Mouse (Mus musculus): ENCODE data around the gene Hmox1. TPM values are rescaled to one million over a fixed set of nuclear protein-coding genes. Genes with fewer than 3 reads are reported as not detected.

The Hmox1 gene
- polyA plus RNA-seq, 1 experiment = 16.6 TPM

DNA sequence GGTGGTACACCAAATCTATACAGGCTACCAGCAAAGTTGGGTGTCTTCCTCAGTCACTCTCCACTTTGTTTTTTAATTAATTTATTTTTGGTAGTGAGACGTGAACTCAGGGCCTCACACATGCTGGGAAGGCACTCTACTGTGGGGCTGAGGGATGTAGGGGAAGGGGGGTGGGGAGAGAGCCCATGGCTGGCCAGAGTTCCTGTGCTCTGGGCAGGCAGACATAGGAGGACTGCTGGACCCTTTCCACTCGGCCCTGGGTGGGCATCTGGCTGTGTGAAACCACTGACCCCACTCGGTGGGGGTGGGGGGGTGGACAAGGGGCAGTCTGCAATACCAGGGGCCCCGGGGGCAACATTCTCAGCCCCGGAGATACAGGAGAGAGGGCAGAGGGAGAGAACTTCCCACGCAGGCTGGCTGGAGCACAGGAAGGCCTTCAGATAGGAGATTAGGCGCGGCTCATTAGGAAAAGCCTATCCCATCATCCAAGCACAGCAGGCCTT is 10.0 kb downstream of the Hmox1 start:
- no peaks in the 10 kb centered on the region for H3K27me3 ChIP-seq (ENCODE audit: control insufficient read depth, insufficient read depth, low read length)
- DNase-seq = no peak
- H3K4me1 ChIP-seq (replicated peaks; ENCODE audit: control insufficient read depth, insufficient read depth, low read length) = no peaks in the 10 kb centered on the region
- TF ChIP-seq CTCF (IDR thresholded peaks at IDR 0.05; ENCODE audit: borderline replicate concordance, control insufficient read depth, extremely low read depth, insufficient read depth, low read length, poor library complexity) (no peak), POLR2A (IDR thresholded peaks at IDR 0.05; ENCODE audit: control insufficient read depth, extremely low read depth, insufficient read depth, low read length, poor library complexity) (no peak)
- H3K27ac ChIP-seq (ENCODE audit: control insufficient read depth, insufficient read depth, low read length) = no peak overlapping the region
- no peaks in the 10 kb centered on the region for H3K36me3 ChIP-seq (ENCODE audit: control insufficient read depth, insufficient read depth, low read length)
- H3K4me3 ChIP-seq (ENCODE audit: control insufficient read depth, insufficient read depth, low read length) = no peak overlapping the region
- WGBS = 85% methylated on average over 8 of the region's 8 CpGs

DNA sequence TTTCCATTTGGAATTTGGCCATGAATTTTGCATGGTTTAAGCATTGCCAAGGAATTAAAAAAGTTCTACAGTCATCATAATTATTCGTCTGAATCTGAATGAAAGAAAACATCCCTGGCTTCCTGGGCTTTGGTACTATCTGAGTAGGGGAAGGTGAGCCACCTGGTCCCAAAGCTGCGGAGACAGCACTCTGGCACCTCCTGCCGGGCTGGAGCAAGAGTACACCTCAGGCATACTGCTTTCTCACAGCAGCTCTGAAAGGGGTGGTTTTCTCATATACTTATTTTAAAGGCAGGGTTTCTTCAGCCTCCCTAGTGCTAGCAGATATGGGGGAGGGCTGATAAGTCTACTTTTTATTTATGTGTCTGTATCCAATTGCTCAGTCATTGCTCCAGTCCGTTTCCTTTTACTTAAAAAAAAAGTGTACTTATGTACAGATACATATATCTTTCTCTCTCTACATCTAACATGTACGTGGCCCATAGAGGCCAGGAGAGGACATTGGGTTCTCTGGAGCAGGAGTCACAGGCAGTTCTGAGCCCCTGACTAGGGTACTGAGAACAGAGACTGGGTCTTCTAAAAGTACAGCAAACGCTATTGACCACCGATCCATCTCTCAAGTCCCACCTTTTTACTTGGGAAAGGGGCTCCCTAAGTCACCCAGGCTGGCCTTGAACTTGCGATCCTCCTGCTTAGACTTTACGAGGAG is 15.3 kb downstream of the Hmox1 start:
- peak overlapping the region; percentile 60 for H3K4me3 ChIP-seq (ENCODE audit: control insufficient read depth, insufficient read depth, low read length)
- DNase-seq = peak; percentile 89
- peak; percentile 93 for TF ChIP-seq CTCF (IDR thresholded peaks at IDR 0.05; ENCODE audit: borderline replicate concordance, control insufficient read depth, extremely low read depth, insufficient read depth, low read length, poor library complexity)
- TF ChIP-seq POLR2A (IDR thresholded peaks at IDR 0.05; ENCODE audit: control insufficient read depth, extremely low read depth, insufficient read depth, low read length, poor library complexity) = no peak
- under 1% methylated on average over 9 of the region's 9 CpGs for WGBS
- H3K36me3 ChIP-seq (ENCODE audit: control insufficient read depth, insufficient read depth, low read length) = peaks cover 12% of the 10 kb centered on the region
- H3K4me1 ChIP-seq (replicated peaks; ENCODE audit: control insufficient read depth, insufficient read depth, low read length) = peaks cover 8% of the 10 kb centered on the region
- peak overlapping the region; percentile 60 for H3K27ac ChIP-seq (ENCODE audit: control insufficient read depth, insufficient read depth, low read length)
- no peaks in the 10 kb centered on the region for H3K27me3 ChIP-seq (ENCODE audit: control insufficient read depth, insufficient read depth, low read length)

DNA sequence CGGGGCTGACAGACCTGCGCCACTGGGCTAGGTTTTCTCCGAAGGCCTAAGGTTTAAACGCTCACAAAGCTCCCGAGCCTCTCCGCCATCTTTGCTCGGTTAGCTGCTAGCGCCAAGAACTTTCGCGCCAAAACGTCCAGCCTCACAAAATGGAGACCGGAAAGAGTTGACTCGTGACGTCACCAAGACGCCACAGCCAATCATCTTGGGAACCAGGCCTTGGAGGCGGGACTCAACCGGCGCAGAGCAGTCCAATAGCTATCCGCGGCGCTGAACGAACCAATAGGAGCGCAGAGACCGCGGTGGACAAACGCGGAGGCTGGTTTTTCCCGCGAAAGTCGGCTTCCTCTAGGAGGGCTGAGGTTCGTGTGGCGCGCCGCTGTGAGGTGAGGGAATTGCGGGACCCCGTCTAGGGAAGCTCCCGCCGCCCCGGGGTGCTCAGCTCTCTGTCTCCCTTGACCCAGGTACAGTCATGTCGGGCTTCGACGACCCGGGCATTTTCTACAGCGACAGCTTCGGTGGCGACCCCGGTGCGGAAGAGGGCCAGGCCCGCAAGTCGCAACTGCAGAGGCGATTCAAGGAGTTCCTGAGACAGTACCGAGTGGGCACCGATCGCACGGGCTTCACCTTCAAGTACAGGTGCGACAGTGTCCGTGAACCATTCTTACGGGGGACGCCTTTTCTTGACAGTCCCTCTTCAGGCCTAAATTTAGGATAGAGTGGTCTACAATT is 16.0 kb downstream of the Hmox1 start, which contains the start of gene Mcm5:
TSS of gene Mcm5 (plus strand) at position 334 of the 732 bp plus-strand sequence.
- Histone ChIP-seq H3K27me3 (ENCODE audit: control insufficient read depth, insufficient read depth, low read length) (no peaks in the 10 kb centered on the region), H3K4me3 (ENCODE audit: control insufficient read depth, insufficient read depth, low read length) (peak within 1 kb of the TSS; percentile 84), H3K27ac (ENCODE audit: control insufficient read depth, insufficient read depth, low read length) (peak within 1 kb of the TSS; percentile 60), H3K36me3 (ENCODE audit: control insufficient read depth, insufficient read depth, low read length) (peaks cover 16% of the 10 kb centered on the region), H3K4me1 (replicated peaks; ENCODE audit: control insufficient read depth, insufficient read depth, low read length) (peaks cover 8% of the 10 kb centered on the region)
- TF ChIP-seq POLR2A (IDR thresholded peaks at IDR 0.05; ENCODE audit: control insufficient read depth, extremely low read depth, insufficient read depth, low read length, poor library complexity) (peak; percentile 48; the same call in 1 of the 2 replicates), CTCF (IDR thresholded peaks at IDR 0.05; ENCODE audit: borderline replicate concordance, control insufficient read depth, extremely low read depth, insufficient read depth, low read length, poor library complexity) (0 out of 2 replicates have a peak, but pooled peaks have one; percentile 26)
- peak; percentile 99 for DNase-seq
- WGBS = under 1% methylated on average over 59 of the region's 59 CpGs

DNA sequence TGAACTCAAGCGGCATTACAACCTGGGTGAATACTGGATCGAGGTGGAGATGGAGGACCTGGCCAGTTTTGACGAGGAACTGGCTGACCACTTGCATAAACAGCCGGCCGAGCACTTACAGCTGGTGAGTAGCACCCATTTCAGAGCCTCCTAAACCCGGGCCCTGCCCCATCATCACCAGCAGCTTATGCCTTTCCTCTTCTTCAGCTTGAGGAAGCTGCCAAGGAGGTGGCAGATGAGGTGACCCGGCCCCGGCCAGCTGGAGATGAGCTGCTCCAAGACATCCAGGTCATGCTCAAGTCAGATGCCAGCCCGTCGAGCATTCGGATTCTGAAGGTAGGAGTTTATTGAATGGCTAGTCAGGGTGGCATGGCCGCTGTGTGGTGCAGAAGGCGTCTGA is 16.7 kb downstream of the Hmox1 start:
- H3K36me3 ChIP-seq (ENCODE audit: control insufficient read depth, insufficient read depth, low read length) = peaks cover 23% of the 10 kb centered on the region
- TF ChIP-seq POLR2A (IDR thresholded peaks at IDR 0.05; ENCODE audit: control insufficient read depth, extremely low read depth, insufficient read depth, low read length, poor library complexity) (no peak), CTCF (IDR thresholded peaks at IDR 0.05; ENCODE audit: borderline replicate concordance, control insufficient read depth, extremely low read depth, insufficient read depth, low read length, poor library complexity) (no peak)
- no peaks in the 10 kb centered on the region for H3K27me3 ChIP-seq (ENCODE audit: control insufficient read depth, insufficient read depth, low read length)
- no peak overlapping the region for H3K27ac ChIP-seq (ENCODE audit: control insufficient read depth, insufficient read depth, low read length)
- peak; percentile 13 for DNase-seq
- H3K4me3 ChIP-seq (ENCODE audit: control insufficient read depth, insufficient read depth, low read length) = peak overlapping the region; percentile 84
- peaks cover 8% of the 10 kb centered on the region for H3K4me1 ChIP-seq (replicated peaks; ENCODE audit: control insufficient read depth, insufficient read depth, low read length)
- 10% methylated on average over 13 of the region's 13 CpGs for WGBS

DNA sequence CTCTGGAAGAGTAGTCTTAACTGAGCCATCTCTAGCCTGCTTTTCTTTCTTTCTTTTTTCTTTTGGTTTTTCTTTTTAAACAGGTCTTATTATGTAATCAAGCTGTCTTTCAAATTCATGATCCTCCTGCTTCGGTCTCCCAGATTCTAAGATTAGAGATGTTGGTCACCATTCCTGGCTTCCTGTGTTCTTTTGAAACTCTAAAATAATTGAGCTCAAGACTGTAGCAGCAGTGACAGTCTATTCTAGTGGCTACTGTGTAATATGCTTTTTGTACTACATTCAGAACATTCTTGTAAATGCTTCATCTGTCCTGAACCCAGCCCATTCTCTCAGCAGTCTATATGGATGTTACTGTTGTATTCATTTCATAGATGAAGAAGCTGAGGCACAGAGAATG is 25.1 kb downstream of the Hmox1 start:
- TF ChIP-seq POLR2A (IDR thresholded peaks at IDR 0.05; ENCODE audit: control insufficient read depth, extremely low read depth, insufficient read depth, low read length, poor library complexity) (no peak), CTCF (IDR thresholded peaks at IDR 0.05; ENCODE audit: borderline replicate concordance, control insufficient read depth, extremely low read depth, insufficient read depth, low read length, poor library complexity) (no peak)
- H3K36me3 ChIP-seq (ENCODE audit: control insufficient read depth, insufficient read depth, low read length) = peaks cover 86% of the 10 kb centered on the region

DNA sequence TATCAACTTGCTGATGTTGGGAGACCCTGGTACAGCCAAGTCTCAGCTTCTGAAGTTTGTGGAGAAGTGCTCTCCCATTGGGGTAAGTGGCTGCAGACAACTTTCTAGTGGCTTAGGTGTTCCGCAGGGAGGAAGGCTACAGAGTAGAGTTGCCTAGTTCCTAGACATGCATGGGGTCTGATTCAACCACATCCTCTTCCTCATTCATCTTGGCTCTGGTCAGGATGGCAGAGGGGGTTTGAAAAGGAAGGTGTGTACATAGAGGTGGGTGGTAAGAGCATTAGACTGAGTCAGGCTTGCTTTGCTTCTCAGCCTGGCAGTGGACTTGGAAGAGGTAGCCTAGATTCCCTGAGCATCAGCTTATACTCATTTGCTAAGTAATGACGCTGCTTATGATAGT is 25.9 kb downstream of the Hmox1 start:
- peaks cover 90% of the 10 kb centered on the region for H3K36me3 ChIP-seq (ENCODE audit: control insufficient read depth, insufficient read depth, low read length)
- H3K27me3 ChIP-seq (ENCODE audit: control insufficient read depth, insufficient read depth, low read length) = no peaks in the 10 kb centered on the region
- no peak overlapping the region for H3K4me3 ChIP-seq (ENCODE audit: control insufficient read depth, insufficient read depth, low read length)
- H3K27ac ChIP-seq (ENCODE audit: control insufficient read depth, insufficient read depth, low read length) = no peak overlapping the region
- no peak for DNase-seq
- 63% methylated on average over 2 of the region's 2 CpGs for WGBS
- TF ChIP-seq CTCF (IDR thresholded peaks at IDR 0.05; ENCODE audit: borderline replicate concordance, control insufficient read depth, extremely low read depth, insufficient read depth, low read length, poor library complexity) = no peak
- TF ChIP-seq POLR2A (IDR thresholded peaks at IDR 0.05; ENCODE audit: control insufficient read depth, extremely low read depth, insufficient read depth, low read length, poor library complexity) = no peak
- no peaks in the 10 kb centered on the region for H3K4me1 ChIP-seq (replicated peaks; ENCODE audit: control insufficient read depth, insufficient read depth, low read length)

More for the DNA sequence above, 25.1 kb downstream of the Hmox1 start:
- 100% methylated on average over 1 of the region's 1 CpGs for WGBS
- DNase-seq = no peak
- Histone ChIP-seq H3K4me3 (ENCODE audit: control insufficient read depth, insufficient read depth, low read length) (no peak overlapping the region), H3K27me3 (ENCODE audit: control insufficient read depth, insufficient read depth, low read length) (no peaks in the 10 kb centered on the region), H3K27ac (ENCODE audit: control insufficient read depth, insufficient read depth, low read length) (no peak overlapping the region), H3K4me1 (replicated peaks; ENCODE audit: control insufficient read depth, insufficient read depth, low read length) (no peaks in the 10 kb centered on the region)

All from thymus, adult 2 months (tissue).